Mouse (Mus musculus): Measurements from ENCODE around the gene Opcml. TPM values are rescaled to one million over a fixed set of nuclear protein-coding genes. Genes with fewer than 3 reads are reported as not detected.

Gene Opcml
- polyA plus RNA-seq, 1 experiment from 2014 or later: 0.97 TPM

DNA sequence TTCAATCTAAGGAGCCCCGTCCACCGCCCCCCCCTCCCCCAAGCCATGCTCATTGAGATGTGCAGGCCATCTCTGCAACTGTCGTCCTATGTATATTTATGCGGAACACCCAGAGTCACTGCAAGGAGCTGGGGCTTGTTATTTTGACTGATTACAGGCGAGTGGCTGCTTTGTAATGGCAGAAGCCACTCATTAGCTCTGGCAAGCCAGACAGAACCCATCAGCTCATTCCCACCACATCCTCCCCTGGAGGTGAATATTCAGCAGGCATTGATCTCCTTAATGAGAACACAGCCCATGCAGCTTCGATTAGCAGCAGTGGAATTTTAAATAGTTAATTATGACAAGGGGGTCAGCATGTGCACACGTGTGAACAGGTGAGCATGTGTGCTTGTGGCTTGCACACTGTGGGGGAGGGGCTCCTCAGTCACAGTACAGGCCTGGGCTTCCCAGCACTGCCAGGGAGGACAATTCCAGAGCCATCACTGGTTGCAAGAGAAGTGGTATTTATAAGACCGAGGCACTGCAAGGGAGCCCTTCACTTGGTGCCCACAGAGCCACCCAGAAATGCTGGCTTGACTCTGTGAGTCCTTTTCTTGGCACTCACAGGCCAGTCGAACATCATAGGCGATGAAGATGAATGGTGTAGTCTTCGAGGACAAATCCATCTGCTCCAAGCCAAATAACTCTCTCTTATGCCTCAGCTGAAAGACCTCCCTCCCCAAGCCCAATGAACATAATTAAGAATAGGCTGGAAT, 516.0 kb downstream of the Opcml start:
- DNase-seq (ENCODE audit: low spot score) (no peak), ATAC-seq (replicated peaks; ENCODE audit: low FRiP score, low read depth) (no peak)
- H3K27ac ChIP-seq: no peak overlapping the region
- no peaks in the 10 kb centered on the region for H3K36me3 ChIP-seq (ENCODE audit: insufficient read depth, low read length)
- H3K9me3 ChIP-seq (replicated peaks; ENCODE audit: low read length): no peaks in the 10 kb centered on the region
- no peak overlapping the region for H3K4me2 ChIP-seq (ENCODE audit: low read length)
- H3K4me1 ChIP-seq (replicated peaks; ENCODE audit: insufficient read depth, low read length): no peaks in the 10 kb centered on the region
- 71% methylated on average over 11 of the region's 11 CpGs for WGBS
- H3K4me3 ChIP-seq (replicated peaks; ENCODE audit: low read depth, low read length): no peak overlapping the region
- H3K27me3 ChIP-seq (ENCODE audit: insufficient read depth, low read length): no peaks in the 10 kb centered on the region
- H3K9ac ChIP-seq (ENCODE audit: low read depth, low read length): no peak overlapping the region
- TF ChIP-seq CTCF (IDR thresholded peaks at IDR 0.05; ENCODE audit: low read depth): no peak

DNA sequence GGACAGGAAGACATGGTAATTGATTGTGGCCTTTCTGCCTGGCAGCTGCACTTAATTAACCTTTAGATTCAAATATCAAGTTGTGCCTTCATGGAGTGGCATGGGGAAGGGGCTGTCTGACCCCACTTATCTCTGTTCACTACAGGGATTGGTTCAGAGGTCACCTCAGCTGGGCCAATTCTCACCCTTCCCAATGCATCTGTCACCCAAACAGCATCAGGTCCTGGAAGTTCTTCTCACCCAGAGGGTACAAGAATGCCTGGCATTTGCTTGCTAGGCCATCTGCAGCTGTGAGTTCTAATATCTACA, 516.5 kb downstream of the Opcml start:
- Histone ChIP-seq H3K9ac (ENCODE audit: low read depth, low read length) (no peak overlapping the region), H3K9me3 (replicated peaks; ENCODE audit: low read length) (no peaks in the 10 kb centered on the region), H3K27me3 (ENCODE audit: insufficient read depth, low read length) (no peaks in the 10 kb centered on the region), H3K27ac (no peak overlapping the region), H3K4me3 (replicated peaks; ENCODE audit: low read depth, low read length) (no peak overlapping the region), H3K4me2 (ENCODE audit: low read length) (no peak overlapping the region), H3K36me3 (ENCODE audit: insufficient read depth, low read length) (no peaks in the 10 kb centered on the region), H3K4me1 (replicated peaks; ENCODE audit: insufficient read depth, low read length) (no peaks in the 10 kb centered on the region)
- no peak for DNase-seq (ENCODE audit: low spot score)
- no peak for ATAC-seq (replicated peaks; ENCODE audit: low FRiP score, low read depth)
- TF ChIP-seq CTCF (IDR thresholded peaks at IDR 0.05; ENCODE audit: low read depth): no peak

DNA sequence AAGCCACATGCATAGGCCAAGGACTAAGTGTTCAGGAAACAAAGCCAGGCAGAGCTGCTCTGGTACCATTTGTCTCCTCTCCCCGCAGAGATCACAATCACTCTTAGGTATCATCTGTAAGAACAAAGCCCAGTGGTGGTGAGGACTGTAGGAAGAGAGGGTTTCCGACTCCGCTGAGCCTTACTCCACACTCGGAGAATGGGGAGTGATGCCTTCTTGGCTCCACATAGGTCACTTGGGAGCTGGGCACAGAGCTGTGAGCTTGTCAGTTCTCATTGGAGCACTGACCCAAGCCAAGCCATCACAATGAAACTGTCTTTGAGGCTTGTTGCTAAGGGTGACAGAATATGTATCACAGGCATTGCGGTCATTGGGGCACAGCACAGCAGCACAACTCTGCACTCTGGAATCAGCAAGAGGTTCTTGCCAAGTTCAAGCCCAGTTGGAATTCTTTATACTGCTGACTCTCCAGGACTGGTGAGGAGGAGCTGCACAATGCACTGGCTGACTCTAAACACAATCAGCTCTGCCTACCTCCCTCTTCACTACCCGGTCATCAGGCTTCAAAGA, 517.0 kb downstream of the Opcml start:
- Histone ChIP-seq H3K4me3 (replicated peaks; ENCODE audit: low read depth, low read length) (no peak overlapping the region), H3K4me2 (ENCODE audit: low read length) (no peak overlapping the region), H3K9me3 (replicated peaks; ENCODE audit: low read length) (no peaks in the 10 kb centered on the region), H3K27ac (no peak overlapping the region), H3K27me3 (ENCODE audit: insufficient read depth, low read length) (no peaks in the 10 kb centered on the region), H3K9ac (ENCODE audit: low read depth, low read length) (no peak overlapping the region), H3K4me1 (replicated peaks; ENCODE audit: insufficient read depth, low read length) (no peaks in the 10 kb centered on the region), H3K36me3 (ENCODE audit: insufficient read depth, low read length) (no peaks in the 10 kb centered on the region)
- WGBS: 89% methylated on average over 6 of the region's 6 CpGs
- ATAC-seq (replicated peaks; ENCODE audit: low FRiP score, low read depth) (no peak), DNase-seq (ENCODE audit: low spot score) (no peak)
- no peak for TF ChIP-seq CTCF (IDR thresholded peaks at IDR 0.05; ENCODE audit: low read depth)

DNA sequence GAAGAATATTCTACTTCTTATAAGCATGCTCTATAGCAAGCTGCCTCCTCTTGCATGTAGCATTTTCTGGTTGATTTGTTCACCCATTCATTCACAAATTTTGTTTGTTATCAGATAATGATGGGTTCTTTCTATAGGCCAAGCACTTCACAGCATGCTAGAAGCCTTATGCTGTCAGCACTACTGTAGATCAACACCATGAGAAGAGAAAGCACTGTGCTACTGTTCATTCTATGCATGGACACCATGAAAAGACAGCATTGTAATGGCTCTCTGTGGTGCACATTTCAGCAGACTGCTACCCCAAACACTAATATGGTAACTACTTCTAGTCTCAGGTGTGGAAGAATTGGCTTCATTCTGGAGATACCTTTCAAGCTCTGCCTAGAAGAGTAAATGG, 527.3 kb downstream of the Opcml start:
- no peaks in the 10 kb centered on the region for H3K27me3 ChIP-seq (ENCODE audit: insufficient read depth, low read length)
- no peaks in the 10 kb centered on the region for H3K36me3 ChIP-seq (ENCODE audit: insufficient read depth, low read length)
- DNase-seq (ENCODE audit: low spot score) (no peak), ATAC-seq (replicated peaks; ENCODE audit: low FRiP score, low read depth) (no peak)
- no peaks in the 10 kb centered on the region for H3K9me3 ChIP-seq (replicated peaks; ENCODE audit: low read length)
- H3K4me2 ChIP-seq (ENCODE audit: low read length): no peak overlapping the region
- H3K4me1 ChIP-seq (replicated peaks; ENCODE audit: insufficient read depth, low read length): no peaks in the 10 kb centered on the region
- no peak overlapping the region for H3K27ac ChIP-seq
- TF ChIP-seq CTCF (IDR thresholded peaks at IDR 0.05; ENCODE audit: low read depth): no peak
- no peak overlapping the region for H3K9ac ChIP-seq (ENCODE audit: low read depth, low read length)
- H3K4me3 ChIP-seq (replicated peaks; ENCODE audit: low read depth, low read length): no peak overlapping the region

DNA sequence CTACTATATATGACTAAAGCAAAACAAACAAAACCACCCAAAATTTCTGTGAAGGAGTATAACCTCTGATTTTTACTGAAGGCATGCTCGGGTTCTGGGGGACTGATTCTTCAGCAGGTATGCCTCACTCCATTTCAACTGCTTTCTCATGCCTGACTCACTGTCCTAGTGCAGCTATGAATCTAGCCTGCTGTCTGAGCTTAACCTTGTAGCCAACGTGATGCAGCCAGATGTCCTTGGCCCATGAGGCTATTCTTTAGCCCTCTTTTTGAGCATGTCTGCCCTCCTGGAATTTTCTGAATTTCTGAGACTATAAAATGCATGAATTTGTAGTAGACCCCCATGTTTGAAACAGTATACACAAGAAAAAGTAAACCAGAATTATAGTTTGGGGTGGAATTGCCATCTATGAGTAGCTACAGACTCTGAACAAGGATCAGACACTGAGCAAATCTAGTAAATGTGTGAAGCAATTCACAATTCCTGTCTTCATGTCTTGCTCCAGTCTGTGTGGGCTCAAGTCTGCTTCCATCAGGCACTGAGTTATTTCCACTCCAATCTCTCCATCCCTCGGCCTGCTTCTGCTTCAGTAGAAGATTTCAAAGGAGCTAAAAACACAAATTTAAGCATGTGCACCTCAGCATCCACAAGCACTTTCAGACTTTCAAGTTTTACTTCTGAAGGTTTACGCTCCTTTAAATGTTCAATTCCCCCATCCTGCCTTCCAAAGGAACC, 528.6 kb downstream of the Opcml start:
- WGBS: 75% methylated on average over 4 of the region's 4 CpGs
- H3K4me1 ChIP-seq (replicated peaks; ENCODE audit: insufficient read depth, low read length): no peaks in the 10 kb centered on the region
- no peaks in the 10 kb centered on the region for H3K27me3 ChIP-seq (ENCODE audit: insufficient read depth, low read length)
- TF ChIP-seq CTCF (IDR thresholded peaks at IDR 0.05; ENCODE audit: low read depth): no peak
- H3K27ac ChIP-seq: no peak overlapping the region
- H3K9me3 ChIP-seq (replicated peaks; ENCODE audit: low read length): no peaks in the 10 kb centered on the region
- no peak overlapping the region for H3K9ac ChIP-seq (ENCODE audit: low read depth, low read length)
- ATAC-seq (replicated peaks; ENCODE audit: low FRiP score, low read depth) (no peak), DNase-seq (ENCODE audit: low spot score) (no peak)
- no peak overlapping the region for H3K4me2 ChIP-seq (ENCODE audit: low read length)
- no peaks in the 10 kb centered on the region for H3K36me3 ChIP-seq (ENCODE audit: insufficient read depth, low read length)
- no peak overlapping the region for H3K4me3 ChIP-seq (replicated peaks; ENCODE audit: low read depth, low read length)

DNA sequence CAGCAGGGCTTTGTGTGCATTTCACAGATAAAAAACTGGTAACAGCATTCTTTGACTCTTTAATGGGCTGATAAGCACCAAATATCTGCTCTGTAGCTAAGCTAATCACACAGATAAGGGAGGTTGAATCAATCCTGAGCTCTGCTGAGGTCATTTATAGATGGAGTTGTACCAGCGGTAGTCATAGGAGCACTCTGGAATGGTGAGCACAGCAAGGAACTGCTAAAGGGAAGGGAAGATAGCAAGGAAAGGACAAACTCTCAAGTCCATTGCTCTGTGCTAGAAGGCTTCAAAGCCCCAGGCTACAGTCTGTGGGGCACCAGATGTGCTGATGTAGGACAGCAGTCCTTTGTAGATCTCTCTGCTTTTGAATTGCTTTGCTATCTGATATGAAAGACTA, 529.2 kb downstream of the Opcml start:
- Histone ChIP-seq H3K9ac (ENCODE audit: low read depth, low read length) (no peak overlapping the region), H3K4me3 (replicated peaks; ENCODE audit: low read depth, low read length) (no peak overlapping the region), H3K4me1 (replicated peaks; ENCODE audit: insufficient read depth, low read length) (no peaks in the 10 kb centered on the region), H3K27me3 (ENCODE audit: insufficient read depth, low read length) (no peaks in the 10 kb centered on the region), H3K27ac (no peak overlapping the region), H3K4me2 (ENCODE audit: low read length) (no peak overlapping the region), H3K9me3 (replicated peaks; ENCODE audit: low read length) (no peaks in the 10 kb centered on the region), H3K36me3 (ENCODE audit: insufficient read depth, low read length) (no peaks in the 10 kb centered on the region)
- 77% methylated on average over 1 of the region's 1 CpGs for WGBS
- no peak for TF ChIP-seq CTCF (IDR thresholded peaks at IDR 0.05; ENCODE audit: low read depth)
- DNase-seq (ENCODE audit: low spot score) (no peak), ATAC-seq (replicated peaks; ENCODE audit: low FRiP score, low read depth) (no peak)

All from kidney, postnatal 0 days (tissue).